Mouse (Mus musculus): Measurements from ENCODE around the gene Plekhg6.

Plekhg6 gene

GRCm38 (mm10) chr6:125323547-125323946, 57.0 kb downstream of the Plekhg6 start:
- no peak for DNase-seq (ENCODE audit: low spot score)

GRCm38 (mm10) chr6:125322794-125323193, 57.8 kb downstream of the Plekhg6 start:
- no peak for DNase-seq (ENCODE audit: low spot score)

- DNase-seq (ENCODE audit: low spot score) = no peak
Observed at GRCm38 (mm10) chr6:125321114-125321855, 59.3 kb downstream of the Plekhg6 start.

GRCm38 (mm10) chr6:125320323-125320722, 60.3 kb downstream of the Plekhg6 start, which contains the start of gene Scnn1a:
Scnn1a (plus strand) TSS chr6:125320659.
- no peak for DNase-seq (ENCODE audit: low spot score)

- no peak for DNase-seq (ENCODE audit: low spot score)
Observed at GRCm38 (mm10) chr6:125319919-125320296, 60.7 kb downstream of the Plekhg6 start.

- no peak for DNase-seq (ENCODE audit: low spot score)
Observed at GRCm38 (mm10) chr6:125318981-125319918, 61.3 kb downstream of the Plekhg6 start.

GRCm38 (mm10) chr6:125317077-125317476, 63.5 kb downstream of the Plekhg6 start:
- DNase-seq (ENCODE audit: low spot score) = no peak

GRCm38 (mm10) chr6:125314746-125315145, 65.8 kb downstream of the Plekhg6 start:
- no peak for DNase-seq (ENCODE audit: low spot score)

GRCm38 (mm10) chr6:125314231-125314563, 66.4 kb downstream of the Plekhg6 start:
- no peak for DNase-seq (ENCODE audit: low spot score)

- DNase-seq (ENCODE audit: low spot score) = peak; percentile 85
Observed at GRCm38 (mm10) chr6:125313546-125314230, 66.9 kb downstream of the Plekhg6 start, which contains the start of gene Ltbr. Ltbr (minus strand) TSS chr6:125313885.
